Mouse (Mus musculus): ENCODE measurements at regions not wholly inside any gene's neighbourhood (a gene's known extent, or its start where the extent isn't known, plus 50 kb on each side); places are given as distances from the start of the nearest gene placed in this dataset.

- DNase-seq (ENCODE audit: low read depth, low spot score): no peak
These were observed 205.5 kb upstream of the Nr2f1 start for GRCm38 (mm10) chr13:78405071-78405470.

GRCm38 (mm10) chr13:78383761-78384160, 184.2 kb upstream of the Nr2f1 start:
- DNase-seq (ENCODE audit: low read depth, low spot score): no peak

- no peak for DNase-seq (ENCODE audit: low read depth, low spot score)
These were observed 161.7 kb upstream of the Nr2f1 start for GRCm38 (mm10) chr13:78361236-78361635.

- DNase-seq (ENCODE audit: low read depth, low spot score): no peak
These were observed 149.3 kb upstream of the Nr2f1 start for GRCm38 (mm10) chr13:78348830-78349229.

GRCm38 (mm10) chr13:78324443-78325206, 125.1 kb upstream of the Nr2f1 start:
- no peak for DNase-seq (ENCODE audit: low read depth, low spot score)

GRCm38 (mm10) chr13:78323183-78323582, 123.6 kb upstream of the Nr2f1 start:
- no peak for DNase-seq (ENCODE audit: low read depth, low spot score)

GRCm38 (mm10) chr13:78318434-78318833, 118.9 kb upstream of the Nr2f1 start:
- no peak for DNase-seq (ENCODE audit: low read depth, low spot score)

- no peak for DNase-seq (ENCODE audit: low read depth, low spot score)
These were observed 111.3 kb upstream of the Nr2f1 start for GRCm38 (mm10) chr13:78310837-78311236.
